Mouse (Mus musculus): ENCODE measurements around the gene Nufip2. TPM values are rescaled to one million over a fixed set of nuclear protein-coding genes. Genes with fewer than 3 reads are reported as not detected.
A peak's percentile ranks its signal among the peaks of the same experiment; 100 is the strongest.
"Not testable (repeated sequence)": the region's sequence is repeated elsewhere in the genome, so short reads cannot be mapped to it uniquely, and the experiment has no call there.

Nufip2 gene
- polyA plus RNA-seq (2011; ENCODE audit: insufficient read depth, insufficient read length, low read depth, missing spikeins) = 133 and 139 TPM in 2 replicates

- TF ChIP-seq POLR2A (IDR thresholded peaks at IDR 0.05; ENCODE audit: insufficient read depth, low read length) (peak; percentile 99), CTCF (IDR thresholded peaks at IDR 0.05; ENCODE audit: low read depth, low read length) (no peak), EP300 (IDR thresholded peaks at IDR 0.05; ENCODE audit: insufficient read depth, low read depth, low read length) (no peak)
- Histone ChIP-seq H3K4me1 (ENCODE audit: control insufficient read depth, insufficient read depth, low read length) (peaks cover 2% of the 10 kb centered on the region), H3K27me3 (ENCODE audit: control insufficient read depth, insufficient read depth, low read length, poor library complexity, severe bottlenecking) (no peaks in the 10 kb centered on the region), H3K27ac (ENCODE audit: insufficient read depth, low read length) (peak within 1 kb of the TSS; percentile 94), H3K9me3 (replicated peaks; ENCODE audit: control insufficient read depth, insufficient read depth, low read length, poor library complexity, severe bottlenecking) (no peaks in the 10 kb centered on the region), H3K4me3 (ENCODE audit: low read depth, low read length) (peak within 1 kb of the TSS; percentile 94), H3K9ac (ENCODE audit: low read depth, poor library complexity, severe bottlenecking) (peak within 1 kb of the TSS; percentile 98), H3K36me3 (ENCODE audit: control insufficient read depth, insufficient read depth, low read length, poor library complexity, severe bottlenecking) (peaks cover 13% of the 10 kb centered on the region)
These were observed at the start of gene Nufip2 for GRCm38 (mm10) chr11:77685383-77686265. Gene Nufip2 (plus strand): TSS chr11:77686155.

GRCm38 (mm10) chr11:77641390-77641789 lies 44.6 kb upstream of the Nufip2 start:
- Histone ChIP-seq H3K9ac (ENCODE audit: low read depth, poor library complexity, severe bottlenecking) (no peak overlapping the region), H3K4me1 (ENCODE audit: control insufficient read depth, insufficient read depth, low read length) (no peaks in the 10 kb centered on the region), H3K27me3 (ENCODE audit: control insufficient read depth, insufficient read depth, low read length, poor library complexity, severe bottlenecking) (no peaks in the 10 kb centered on the region), H3K36me3 (ENCODE audit: control insufficient read depth, insufficient read depth, low read length, poor library complexity, severe bottlenecking) (no peaks in the 10 kb centered on the region), H3K27ac (ENCODE audit: insufficient read depth, low read length) (no peak overlapping the region), H3K4me3 (ENCODE audit: low read depth, low read length) (no peak overlapping the region), H3K9me3 (replicated peaks; ENCODE audit: control insufficient read depth, insufficient read depth, low read length, poor library complexity, severe bottlenecking) (no peaks in the 10 kb centered on the region)
- TF ChIP-seq POLR2A (IDR thresholded peaks at IDR 0.05; ENCODE audit: insufficient read depth, low read length) = no peak
- no peak for TF ChIP-seq EP300 (IDR thresholded peaks at IDR 0.05; ENCODE audit: insufficient read depth, low read depth, low read length)
- no peak for TF ChIP-seq CTCF (IDR thresholded peaks at IDR 0.05; ENCODE audit: low read depth, low read length)

- Histone ChIP-seq H3K4me3 (ENCODE audit: low read depth, low read length) (no peak overlapping the region), H3K27me3 (ENCODE audit: control insufficient read depth, insufficient read depth, low read length, poor library complexity, severe bottlenecking) (no peaks in the 10 kb centered on the region), H3K9me3 (replicated peaks; ENCODE audit: control insufficient read depth, insufficient read depth, low read length, poor library complexity, severe bottlenecking) (no peaks in the 10 kb centered on the region), H3K4me1 (ENCODE audit: control insufficient read depth, insufficient read depth, low read length) (no peaks in the 10 kb centered on the region), H3K9ac (ENCODE audit: low read depth, poor library complexity, severe bottlenecking) (no peak overlapping the region), H3K36me3 (ENCODE audit: control insufficient read depth, insufficient read depth, low read length, poor library complexity, severe bottlenecking) (no peaks in the 10 kb centered on the region), H3K27ac (ENCODE audit: insufficient read depth, low read length) (no peak overlapping the region)
- no peak for TF ChIP-seq EP300 (IDR thresholded peaks at IDR 0.05; ENCODE audit: insufficient read depth, low read depth, low read length)
- TF ChIP-seq POLR2A (IDR thresholded peaks at IDR 0.05; ENCODE audit: insufficient read depth, low read length) = no peak
- no peak for TF ChIP-seq CTCF (IDR thresholded peaks at IDR 0.05; ENCODE audit: low read depth, low read length)
These were observed 40.5 kb upstream of the Nufip2 start for GRCm38 (mm10) chr11:77645481-77645880.

GRCm38 (mm10) chr11:77648878-77649277 lies 37.1 kb upstream of the Nufip2 start:
- Histone ChIP-seq H3K27me3 (ENCODE audit: control insufficient read depth, insufficient read depth, low read length, poor library complexity, severe bottlenecking) (no peaks in the 10 kb centered on the region), H3K4me3 (ENCODE audit: low read depth, low read length) (no peak overlapping the region), H3K36me3 (ENCODE audit: control insufficient read depth, insufficient read depth, low read length, poor library complexity, severe bottlenecking) (no peaks in the 10 kb centered on the region), H3K9me3 (replicated peaks; ENCODE audit: control insufficient read depth, insufficient read depth, low read length, poor library complexity, severe bottlenecking) (no peaks in the 10 kb centered on the region), H3K9ac (ENCODE audit: low read depth, poor library complexity, severe bottlenecking) (no peak overlapping the region), H3K4me1 (ENCODE audit: control insufficient read depth, insufficient read depth, low read length) (no peaks in the 10 kb centered on the region), H3K27ac (ENCODE audit: insufficient read depth, low read length) (no peak overlapping the region)
- TF ChIP-seq POLR2A (IDR thresholded peaks at IDR 0.05; ENCODE audit: insufficient read depth, low read length) (no peak), CTCF (IDR thresholded peaks at IDR 0.05; ENCODE audit: low read depth, low read length) (no peak), EP300 (IDR thresholded peaks at IDR 0.05; ENCODE audit: insufficient read depth, low read depth, low read length) (no peak)

GRCm38 (mm10) chr11:77652484-77652883 lies 33.5 kb upstream of the Nufip2 start:
- no peaks in the 10 kb centered on the region for H3K36me3 ChIP-seq (ENCODE audit: control insufficient read depth, insufficient read depth, low read length, poor library complexity, severe bottlenecking)
- H3K27ac ChIP-seq (ENCODE audit: insufficient read depth, low read length) = no peak overlapping the region
- H3K4me3 ChIP-seq (ENCODE audit: low read depth, low read length) = no peak overlapping the region
- H3K9ac ChIP-seq (ENCODE audit: low read depth, poor library complexity, severe bottlenecking) = no peak overlapping the region
- no peaks in the 10 kb centered on the region for H3K27me3 ChIP-seq (ENCODE audit: control insufficient read depth, insufficient read depth, low read length, poor library complexity, severe bottlenecking)
- no peaks in the 10 kb centered on the region for H3K9me3 ChIP-seq (replicated peaks; ENCODE audit: control insufficient read depth, insufficient read depth, low read length, poor library complexity, severe bottlenecking)
- no peak for TF ChIP-seq EP300 (IDR thresholded peaks at IDR 0.05; ENCODE audit: insufficient read depth, low read depth, low read length)
- peaks cover under 1% of the 10 kb centered on the region for H3K4me1 ChIP-seq (ENCODE audit: control insufficient read depth, insufficient read depth, low read length)

- not testable (repeated sequence) for H3K4me1 ChIP-seq (ENCODE audit: control insufficient read depth, insufficient read depth, low read length); H3K36me3 ChIP-seq (ENCODE audit: control insufficient read depth, insufficient read depth, low read length, poor library complexity, severe bottlenecking)
These were observed 32.4 kb upstream of the Nufip2 start for GRCm38 (mm10) chr11:77653406-77654190.

More at GRCm38 (mm10) chr11:77653406-77654190, 32.4 kb upstream of the Nufip2 start:
- H3K27ac ChIP-seq (ENCODE audit: insufficient read depth, low read length); H3K9ac ChIP-seq (ENCODE audit: low read depth, poor library complexity, severe bottlenecking); H3K4me3 ChIP-seq (ENCODE audit: low read depth, low read length); H3K9me3 ChIP-seq (replicated peaks; ENCODE audit: control insufficient read depth, insufficient read depth, low read length, poor library complexity, severe bottlenecking); H3K27me3 ChIP-seq (ENCODE audit: control insufficient read depth, insufficient read depth, low read length, poor library complexity, severe bottlenecking): not testable (repeated sequence)

Data from ES-Bruce4 (cell line).